Mouse (Mus musculus) CH12.LX (cell line): Measurements from ENCODE around the gene Zfp277.

Source experiments
- CTCF ChIP-seq, 2 experiments: IDR thresholded peaks in 1 of 2; conservative IDR thresholded peaks in 1 of 2; 2 replicates each; pipeline ENCODE4 v1.5.1; 2011 to 2012; ENCODE audit warnings: low read depth in 2 of 2, low read length in 2 of 2, improper control_type of control experiment in 1 of 2, inconsistent platforms in 1 of 2, mild to moderate bottlenecking in 1 of 2, moderate library complexity in 1 of 2
- EP300 ChIP-seq: IDR thresholded peaks from 2 replicates; pipeline ENCODE4 v1.6.1; 2011; ENCODE audit warnings: low read length, improper control_type of control experiment
- NELFE ChIP-seq: IDR thresholded peaks from 2 replicates; pipeline ENCODE4 v1.6.1; 2011; ENCODE audit warnings: low read depth, low read length, improper control_type of control experiment
- POLR2A ChIP-seq: IDR thresholded peaks from 2 replicates; pipeline ENCODE4 v1.6.1; 2011; ENCODE audit warnings: low read depth, mild to moderate bottlenecking, improper control_type of control experiment, low read length
- USF2 ChIP-seq: conservative IDR thresholded peaks from 2 replicates; pipeline ENCODE4 v1.6.1; 2011; ENCODE audit warnings: low read depth, low read length, improper control_type of control experiment

DNA sequence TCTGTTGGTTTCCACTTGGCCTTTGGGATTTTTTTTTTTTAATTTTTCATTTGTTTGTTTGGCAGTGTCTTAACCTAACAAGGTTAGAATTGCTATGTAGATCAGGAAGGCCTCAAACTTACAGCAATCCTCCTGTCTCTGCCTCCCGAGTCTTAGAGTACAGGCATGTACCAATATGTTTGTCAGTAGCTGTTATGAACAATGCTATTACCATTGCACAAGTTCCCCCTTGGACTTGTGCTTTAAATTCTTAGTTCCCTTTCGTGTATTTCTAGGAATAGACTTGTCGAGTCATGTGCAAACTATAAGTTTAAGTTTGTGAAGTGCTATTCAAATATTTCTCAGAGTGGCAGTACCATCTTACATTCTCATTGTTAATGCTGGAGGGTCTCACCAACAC is 168.1 kb downstream of the Zfp277 start:
- no peak for TF ChIP-seq EP300
- TF ChIP-seq CTCF (conservative IDR thresholded peaks at IDR 0.05 in 1 of 2, IDR thresholded peaks at IDR 0.05 in 1 of 2; ENCODE audit: low read depth in 2 of 2, low read length in 2 of 2) = no peak
- TF ChIP-seq POLR2A = no peak
- no peak for TF ChIP-seq USF2
- TF ChIP-seq NELFE = no peak
